Comparison of ENCODE assay signal across 9 mouse cellular contexts in the genomic region with DNA sequence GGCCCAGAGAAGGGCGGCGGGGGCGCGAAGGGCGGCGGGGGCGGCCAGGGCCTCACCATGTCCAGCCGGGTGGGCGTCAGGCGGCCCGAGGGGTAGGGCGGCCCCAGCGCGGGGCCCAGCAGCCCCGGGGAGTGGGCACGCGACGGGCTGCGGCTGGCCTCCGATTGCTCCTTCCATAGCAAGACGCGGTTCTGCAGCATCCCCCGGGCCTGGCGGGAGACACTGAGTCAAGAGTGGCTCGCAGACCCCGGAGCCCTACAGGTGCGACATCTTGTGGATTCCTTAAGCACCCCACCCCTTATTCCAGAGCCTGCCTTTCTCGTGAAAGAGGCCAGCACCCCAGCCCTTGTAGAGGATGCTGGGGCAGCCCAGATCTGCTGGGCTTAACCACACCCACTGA. TPM values are rescaled to one million over a fixed set of nuclear protein-coding genes. Genes with fewer than 3 reads are reported as not detected.
DNase-seq lines count a peak whose midpoint lies in the region; ATAC-seq and TF ChIP-seq lines count a peak whose summit lies in the region.
"Had no signal": no experiment of that assay in that cellular context is flagged by ENCODE, and none has a peak within 500 bp of the region (broad histone marks: within the 10 kb centered on the region; RNA-seq: fewer than 3 reads in every experiment).

No protein-coding gene starts in this region.

- no peaks in the 10 kb centered on the region for H3K36me3 ChIP-seq in liver, embryonic 13.5 days

- under 1% methylated on average over 28 of the region's 28 CpGs for WGBS in liver, embryonic 13.5 days (ENCODE audit: insufficient replicate concordance)

- peaks cover 83% of the 10 kb centered on the region for H3K27me3 ChIP-seq in liver, embryonic 13.5 days

- H3K9me3 ChIP-seq in liver, embryonic 13.5 days (replicated peaks): no peaks in the 10 kb centered on the region

- H3K9ac ChIP-seq in liver, embryonic 13.5 days: peak overlapping the region; percentile 39; the same call in 1 of the 2 replicates

- intact Hi-C loops in gastrocnemius, adult 2 months (cut with DNase I): no loop called here

- no peak; the same call in 1 of the 2 replicates for TF ChIP-seq CTCF in gastrocnemius, adult 2 months (IDR thresholded peaks at IDR 0.05)

- peak overlapping the region; percentile 81 for H3K27ac ChIP-seq in gastrocnemius, adult 2 months
- no peak overlapping the region for H3K27ac ChIP-seq in liver, embryonic 13.5 days

- no peak for DNase-seq in gastrocnemius, adult 2 months
- DNase-seq in gastrocnemius, postnatal 25 days: no peak
- DNase-seq in thymus, postnatal 0 days (ENCODE audit: low spot score): peak; percentile 34
- no peak for DNase-seq in thymus, postnatal 36 days
- no peak for DNase-seq in liver, embryonic 13.5 days
- DNase-seq in thymus, postnatal 4 days: peak; percentile 50
- DNase-seq in ovary, adult 18-20 months (ENCODE audit: low spot score): no peak
- no peak for DNase-seq in Muller cell, postnatal 12 days (ENCODE audit: inconsistent ontology term)

- H3K4me3 ChIP-seq in gastrocnemius, adult 2 months: peak overlapping the region; percentile 83
- peak overlapping the region; percentile 54 for H3K4me3 ChIP-seq in liver, embryonic 13.5 days (replicated peaks)

- H3K4me2 ChIP-seq in liver, embryonic 13.5 days: peak overlapping the region; percentile 72

- no peak for ATAC-seq in liver, embryonic 13.5 days (ENCODE audit: low read depth)

- H3K4me1 ChIP-seq in liver, embryonic 13.5 days (replicated peaks): peaks cover 14% of the 10 kb centered on the region

RNA-seq across cellular contexts. Expression of gene Slc16a8, which starts 7.2 kb away (rescaled TPM):
- total RNA-seq in gastrocnemius, adult 2 months (2021): under 1 TPM; 0.13 to 0.53 TPM
- under 1 TPM in 1 of 2 experiments, not detected in 1; 0.20 TPM for total RNA-seq in gastrocnemius, postnatal 25 days (2021)
- not detected in 2 replicates for polyA plus RNA-seq in thymus, postnatal 0 days (2015; fragmentation: Nextera tagmentation; extraction: Ambion mirVana)
- not detected in 2 replicates for polyA plus RNA-seq in liver, embryonic 13.5 days (2015; fragmentation: Nextera tagmentation; extraction: Ambion mirVana)
- total RNA-seq: monocyte, adult 5-6 weeks had no signal

RNA-seq across cellular contexts. Expression of gene Baiap2l2, which starts 23.6 kb away (rescaled TPM):
- 1 to 10 TPM; 3.1 to 3.2 TPM for total RNA-seq in gastrocnemius, adult 2 months (2021)
- 1 to 10 TPM; 1.6 to 1.9 TPM for total RNA-seq in gastrocnemius, postnatal 25 days (2021)
- 0.81 and 0.90 TPM in 2 replicates for polyA plus RNA-seq in thymus, postnatal 0 days (2015; fragmentation: Nextera tagmentation; extraction: Ambion mirVana)
- 1.8 and 2.3 TPM in 2 replicates for polyA plus RNA-seq in liver, embryonic 13.5 days (2015; fragmentation: Nextera tagmentation; extraction: Ambion mirVana)

RNA-seq across cellular contexts. Expression of gene Gm49486, which starts 32.6 kb away (rescaled TPM):
- 1 to 10 TPM in 1 of 2 experiments, under 1 TPM in 1; 0.10 to 1.0 TPM for total RNA-seq in gastrocnemius, adult 2 months (2021)
- total RNA-seq in gastrocnemius, postnatal 25 days (2021): under 1 TPM; 0.23 to 0.54 TPM
- 0.07 and 0.35 TPM in 2 replicates for polyA plus RNA-seq in thymus, postnatal 0 days (2015; fragmentation: Nextera tagmentation; extraction: Ambion mirVana)
- not detected in 2 replicates for polyA plus RNA-seq in liver, embryonic 13.5 days (2015; fragmentation: Nextera tagmentation; extraction: Ambion mirVana)
- total RNA-seq: monocyte, adult 5-6 weeks had no signal

RNA-seq across cellular contexts. Expression of gene Pick1, which starts 32.8 kb away (rescaled TPM):
- total RNA-seq in gastrocnemius, adult 2 months (2021): 10 to 100 TPM; 33.6 to 35.0 TPM
- 10 to 100 TPM; 24.8 to 28.5 TPM for total RNA-seq in gastrocnemius, postnatal 25 days (2021)
- 18.2 and 21.9 TPM in 2 replicates for polyA plus RNA-seq in thymus, postnatal 0 days (2015; fragmentation: Nextera tagmentation; extraction: Ambion mirVana)
- polyA plus RNA-seq in liver, embryonic 13.5 days (2015; fragmentation: Nextera tagmentation; extraction: Ambion mirVana): 10.5 and 10.6 TPM in 2 replicates

Comparison
In these comparisons a context has a peak if more than half of its experiments do, and no peak if none do; other contexts are left out.
1. DNase-seq: peak in thymus, postnatal 0 days (single experiment) and thymus, postnatal 4 days (single experiment); none in gastrocnemius, adult 2 months (single experiment), gastrocnemius, postnatal 25 days (single experiment), thymus, postnatal 36 days (0 of 2), liver, embryonic 13.5 days (single experiment), ovary, adult 18-20 months (single experiment) and Muller cell, postnatal 12 days (single experiment).